Mouse (Mus musculus) thymus, adult 2 months (tissue): Measurements from ENCODE around the gene Gal3st3.

Experiments
- CTCF ChIP-seq: fragments of 200-500 bp; IDR thresholded peaks from 2 replicates; pipeline ENCODE4 v1.5.1; 2012; ENCODE audit warnings: mild to moderate bottlenecking, control low read depth, low read length, moderate library complexity, borderline replicate concordance; ENCODE audit not compliant: control insufficient read depth, poor library complexity, insufficient read depth; ENCODE audit errors: extremely low read depth
- POLR2A ChIP-seq: fragments of 200-500 bp; IDR thresholded peaks from 2 replicates; pipeline ENCODE4 v1.6.1; 2012; ENCODE audit warnings: mild to moderate bottlenecking, low read length, control low read depth, moderate library complexity; ENCODE audit not compliant: control insufficient read depth, poor library complexity, insufficient read depth; ENCODE audit errors: extremely low read depth

DNA sequence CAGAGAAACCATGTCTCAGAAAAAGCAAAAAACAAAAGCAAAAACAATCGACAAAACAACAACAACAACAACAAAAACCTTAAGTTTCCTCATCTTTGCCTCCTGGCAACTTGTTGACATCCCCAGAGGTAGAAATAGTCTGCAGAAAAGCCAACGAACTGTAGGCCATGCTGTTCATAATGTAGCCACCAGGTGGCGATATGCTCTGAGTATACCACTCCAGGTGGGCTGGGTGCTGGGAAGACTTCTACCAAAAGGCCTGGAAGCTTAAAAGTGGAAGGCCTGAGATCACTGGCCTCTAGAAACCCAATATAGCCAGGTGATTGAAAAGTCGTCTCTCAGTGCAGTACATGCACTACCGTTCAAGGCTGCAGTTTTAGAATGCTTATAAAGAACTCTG, 39.8 kb downstream of the Gal3st3 start:
- TF ChIP-seq POLR2A (no peak), CTCF (no peak)
